Mouse (Mus musculus) intestine, embryonic 16.5 days (tissue): ENCODE data around the gene Myo10. TPM values are rescaled to one million over a fixed set of nuclear protein-coding genes. Genes with fewer than 3 reads are reported as not detected.
A peak's percentile ranks its signal among the peaks of the same experiment; 100 is the strongest.

ENCODE experiments used
- ATAC-seq: fragments of 200-750 bp; cut with Nextera tagmentation; 2 replicates; pipeline ENCODE4 v1.8.0; 2017; ENCODE audit warnings: moderate TSS enrichment, moderate library complexity
- H3K27ac ChIP-seq: fragments of 300-500 bp; sonication (generic); 2 replicates; pipeline ENCODE4 v1.5.1; 2014; ENCODE audit warnings: mild to moderate bottlenecking, low read length
- H3K27me3 ChIP-seq: fragments of 300-500 bp; sonication (generic); replicated peaks from 2 replicates; pipeline ENCODE4 v1.6.1; 2014; ENCODE audit warnings: low read length, control low read depth, mixed read lengths; ENCODE audit not compliant: control insufficient read depth, insufficient read depth
- H3K36me3 ChIP-seq: fragments of 300-500 bp; sonication (generic); 2 replicates; pipeline ENCODE4 v1.6.1; 2014; ENCODE audit warnings: low read length, control low read depth; ENCODE audit not compliant: control insufficient read depth, insufficient read depth
- H3K4me1 ChIP-seq: fragments of 300-500 bp; sonication (generic); 2 replicates; pipeline ENCODE4 v1.6.1; 2014; ENCODE audit warnings: low read length, control low read depth, mixed read lengths; ENCODE audit not compliant: control insufficient read depth, insufficient read depth
- H3K4me2 ChIP-seq: fragments of 300-500 bp; sonication (generic); 2 replicates; pipeline ENCODE4 v1.6.1; 2014; ENCODE audit warnings: low read depth, low read length, control low read depth
- H3K4me3 ChIP-seq: fragments of 300-500 bp; sonication (generic); 2 replicates; pipeline ENCODE4 v1.5.1; 2014; ENCODE audit warnings: mild to moderate bottlenecking, low read length
- H3K9ac ChIP-seq: fragments of 300-500 bp; sonication (generic); 2 replicates; pipeline ENCODE4 v1.6.1; 2014; ENCODE audit warnings: low read depth, low read length
- H3K9me3 ChIP-seq: fragments of 300-500 bp; sonication (generic); 2 replicates; pipeline ENCODE4 v1.6.1; 2016; ENCODE audit warnings: low read length, control low read depth; ENCODE audit not compliant: control insufficient read depth
- WGBS: fragments of 180-500 bp; shearing (Covaris S2); extraction: QIAGEN DNeasy Blood & Tissue Kit; methylation state at CpG from one replicate; pipeline ENCODE4 v1.1.7; 2014; 5-methylcytosine and 5-hydroxymethylcytosine counted together
- polyA plus RNA-seq: library from polyadenylated mRNA; unstranded; fragments of >200 nt; fragmentation: Nextera tagmentation; extraction: Ambion mirVana; gene quantifications from 2 replicates; pipeline ENCODE4 v1.2.1, GENCODE M21; 2015

Gene Myo10
- polyA plus RNA-seq, 1 experiment from 2014 or later = 17.7 TPM

DNA sequence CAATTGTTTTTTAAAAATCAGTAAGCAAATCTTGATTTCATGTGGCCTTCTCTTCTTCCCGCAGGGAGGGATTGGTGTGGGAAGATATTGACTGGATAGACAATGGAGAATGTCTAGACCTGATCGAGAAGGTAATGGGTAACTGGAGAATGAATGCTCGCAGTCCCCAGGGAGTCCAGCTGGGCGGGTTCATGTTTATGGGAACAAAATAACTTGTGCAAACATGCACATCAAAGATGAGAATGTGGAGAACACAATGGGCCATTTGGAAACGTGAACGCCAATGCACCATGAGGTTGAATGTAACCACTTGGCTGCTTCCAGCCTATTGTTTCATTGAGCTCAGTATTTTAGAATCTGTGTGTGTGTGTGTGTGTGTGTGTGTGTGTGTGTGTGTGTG is 114.2 kb downstream of the Myo10 start:
- peaks cover 17% of the 10 kb centered on the region; the same call in 1 of the 2 replicates for H3K36me3 ChIP-seq
- H3K9ac ChIP-seq = no peak overlapping the region
- H3K4me3 ChIP-seq = no peak overlapping the region
- H3K4me2 ChIP-seq = no peak overlapping the region
- no peak overlapping the region for H3K27ac ChIP-seq
- 83% methylated on average over 6 of the region's 6 CpGs for WGBS
- no peaks in the 10 kb centered on the region for H3K4me1 ChIP-seq
- H3K9me3 ChIP-seq = no peaks in the 10 kb centered on the region
- H3K27me3 ChIP-seq = no peaks in the 10 kb centered on the region
- no peak for ATAC-seq

DNA sequence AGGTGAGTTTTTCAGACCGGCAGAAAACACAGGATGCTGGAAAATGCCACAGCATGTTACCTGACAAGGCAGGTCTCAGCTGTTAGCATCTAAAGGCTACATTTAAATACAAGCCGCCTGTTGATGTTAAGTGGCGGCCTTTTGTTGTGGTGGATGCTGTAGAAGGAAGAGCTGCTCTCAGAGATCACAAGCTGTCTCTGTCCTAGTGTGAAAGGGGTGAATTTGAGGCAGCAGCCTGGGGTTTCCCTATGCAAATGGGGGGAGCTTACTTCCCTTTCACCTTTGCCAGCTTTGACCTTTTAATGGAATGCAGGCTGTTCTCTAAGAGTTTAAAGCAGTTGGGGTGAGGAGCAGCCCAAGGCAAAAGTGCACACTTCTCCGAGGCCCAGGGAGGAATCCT is 117.9 kb downstream of the Myo10 start:
- 62% methylated on average over 4 of the region's 4 CpGs for WGBS
- peaks cover 14% of the 10 kb centered on the region; the same call in 1 of the 2 replicates for H3K36me3 ChIP-seq

DNA sequence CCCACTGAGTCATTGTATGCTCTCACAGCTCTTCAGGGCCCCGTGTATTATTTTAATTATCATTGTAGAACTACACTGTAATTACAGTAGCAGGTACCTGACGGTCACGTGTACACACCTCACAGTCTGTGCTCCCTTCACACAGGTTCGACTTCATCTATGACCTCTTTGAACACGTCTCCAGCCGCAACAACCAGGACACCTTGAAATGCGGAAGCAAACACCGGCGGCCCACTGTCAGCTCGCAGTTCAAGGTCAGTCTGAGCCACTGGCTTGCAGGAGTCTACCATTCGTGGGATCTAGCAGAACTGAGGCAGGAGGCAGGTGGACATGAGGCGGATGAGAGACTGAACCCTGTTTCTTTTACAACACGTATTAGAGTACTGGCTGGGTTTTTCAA is 119.9 kb downstream of the Myo10 start:
- no peak overlapping the region for H3K4me3 ChIP-seq
- no peak for ATAC-seq
- H3K4me1 ChIP-seq = no peaks in the 10 kb centered on the region
- no peak overlapping the region for H3K27ac ChIP-seq
- H3K9me3 ChIP-seq = no peaks in the 10 kb centered on the region
- no peaks in the 10 kb centered on the region for H3K27me3 ChIP-seq
- H3K4me2 ChIP-seq = no peak overlapping the region
- 88% methylated on average over 13 of the region's 13 CpGs for WGBS
- H3K36me3 ChIP-seq = peaks cover 8% of the 10 kb centered on the region; the same call in 1 of the 2 replicates
- H3K9ac ChIP-seq = no peak overlapping the region

More for the DNA sequence above, 117.9 kb downstream of the Myo10 start:
- ATAC-seq = no peak
- H3K27me3 ChIP-seq = no peaks in the 10 kb centered on the region
- no peak overlapping the region for H3K4me3 ChIP-seq
- H3K4me1 ChIP-seq = no peaks in the 10 kb centered on the region
- no peak overlapping the region for H3K9ac ChIP-seq
- H3K4me2 ChIP-seq = no peak overlapping the region
- H3K9me3 ChIP-seq = no peaks in the 10 kb centered on the region
- H3K27ac ChIP-seq = no peak overlapping the region

DNA sequence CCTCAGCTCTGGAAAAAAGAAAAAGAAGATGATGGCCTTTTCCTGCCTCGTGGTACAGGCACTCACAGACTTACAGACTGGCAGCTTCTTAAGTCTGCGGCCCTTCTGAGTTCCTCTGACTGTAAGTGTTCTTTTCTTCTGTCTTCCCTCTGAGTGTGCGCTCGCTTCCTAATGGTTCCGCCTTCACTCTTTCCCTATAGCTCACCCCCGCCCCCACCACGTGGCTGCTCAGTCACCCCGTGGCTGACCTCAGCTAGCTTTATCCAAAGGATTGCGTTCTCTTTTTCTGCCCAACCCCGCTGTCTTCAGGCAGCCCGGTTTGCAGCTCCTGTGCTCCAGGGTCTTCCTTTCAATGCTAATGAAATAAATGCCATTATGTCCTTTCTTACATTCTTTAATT is 129.2 kb downstream of the Myo10 start:
- no peak for ATAC-seq
- H3K9me3 ChIP-seq = no peaks in the 10 kb centered on the region

DNA sequence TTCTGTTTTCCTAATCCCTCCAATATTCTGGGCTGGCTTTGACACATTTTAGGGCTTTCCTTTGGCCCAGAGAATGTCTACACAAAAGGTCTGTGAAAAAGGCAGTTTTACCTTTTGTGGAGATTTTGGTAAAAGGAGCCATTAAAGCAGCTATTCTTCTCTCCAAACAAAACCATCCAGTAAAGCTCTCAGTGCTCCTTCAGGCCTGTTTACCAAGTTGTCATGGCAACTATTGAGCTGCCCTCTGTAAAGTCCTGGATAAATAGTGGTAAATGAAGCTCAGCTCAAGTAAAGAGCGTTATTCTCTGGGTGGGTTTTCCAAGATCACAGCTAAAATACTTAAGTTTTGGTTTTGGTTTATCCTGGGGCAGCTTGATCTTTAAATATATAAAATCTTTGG is 130.3 kb downstream of the Myo10 start:
- Histone ChIP-seq H3K9ac (no peak overlapping the region), H3K4me2 (no peak overlapping the region), H3K36me3 (0 out of 2 replicates have a peak, but pooled peaks cover 3% of the 10 kb centered on the region), H3K9me3 (no peaks in the 10 kb centered on the region), H3K4me1 (no peaks in the 10 kb centered on the region), H3K27ac (no peak overlapping the region), H3K27me3 (no peaks in the 10 kb centered on the region), H3K4me3 (no peak overlapping the region)
- 54% methylated on average over 1 of the region's 1 CpGs for WGBS
- no peak for ATAC-seq

More for the DNA sequence above, 129.2 kb downstream of the Myo10 start:
- H3K4me3 ChIP-seq = no peak overlapping the region
- no peak overlapping the region for H3K27ac ChIP-seq
- no peak overlapping the region for H3K4me2 ChIP-seq
- 62% methylated on average over 11 of the region's 11 CpGs for WGBS
- no peak overlapping the region for H3K9ac ChIP-seq
- no peaks in the 10 kb centered on the region for H3K27me3 ChIP-seq
- no peaks in the 10 kb centered on the region for H3K4me1 ChIP-seq
- H3K36me3 ChIP-seq = 0 out of 2 replicates have a peak, but pooled peaks cover 3% of the 10 kb centered on the region

DNA sequence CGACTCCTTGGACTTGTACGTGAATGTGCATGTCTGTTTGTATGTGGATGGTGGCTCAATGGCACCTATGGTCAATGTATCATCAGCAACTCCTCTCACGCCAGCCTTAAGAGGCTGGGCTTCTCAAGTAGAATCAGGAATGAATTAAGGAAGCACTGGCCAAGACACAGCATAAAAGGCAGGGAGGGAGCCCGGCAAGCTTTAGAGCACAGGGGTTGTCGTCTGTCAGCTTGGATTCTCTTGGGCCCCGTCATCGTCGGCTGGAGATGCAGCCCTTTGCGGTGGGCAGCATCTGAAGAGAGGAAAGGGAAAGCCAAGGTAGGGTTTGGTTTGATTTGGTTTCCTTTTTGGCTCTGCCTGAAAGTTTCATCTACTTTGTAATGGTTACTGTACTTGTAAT is 130.7 kb downstream of the Myo10 start:
- Histone ChIP-seq H3K4me2 (no peak overlapping the region), H3K4me3 (no peak overlapping the region), H3K4me1 (peaks cover 2% of the 10 kb centered on the region), H3K27me3 (no peaks in the 10 kb centered on the region), H3K36me3 (0 out of 2 replicates have a peak, but pooled peaks cover 3% of the 10 kb centered on the region), H3K9ac (no peak overlapping the region), H3K27ac (no peak overlapping the region), H3K9me3 (no peaks in the 10 kb centered on the region)
- ATAC-seq = no peak
- WGBS = 52% methylated on average over 9 of the region's 9 CpGs

DNA sequence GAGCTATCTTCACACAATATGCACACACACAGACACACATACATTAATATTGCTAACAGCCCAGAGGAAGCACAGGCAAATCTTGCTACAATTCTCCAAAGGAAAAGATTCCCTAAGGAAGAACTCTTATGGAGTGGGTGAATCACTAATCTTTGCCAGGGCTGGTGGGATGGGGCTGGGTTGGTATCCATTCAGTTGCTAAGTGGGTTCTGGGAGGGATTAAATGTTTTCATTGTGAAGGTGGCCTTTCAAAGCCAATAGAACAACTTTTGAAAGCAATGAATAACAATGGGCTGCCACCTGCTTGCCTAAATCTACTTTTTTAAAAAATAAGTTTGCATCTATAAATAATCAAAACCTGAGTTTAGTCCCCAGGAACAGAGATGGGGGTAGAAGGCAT is 131.6 kb downstream of the Myo10 start:
- no peak overlapping the region for H3K27ac ChIP-seq
- H3K27me3 ChIP-seq = no peaks in the 10 kb centered on the region
- H3K4me3 ChIP-seq = no peak overlapping the region
- H3K9ac ChIP-seq = no peak overlapping the region
- H3K4me2 ChIP-seq = no peak overlapping the region
- no peaks in the 10 kb centered on the region for H3K36me3 ChIP-seq
- ATAC-seq = no peak
- H3K4me1 ChIP-seq = peaks cover 6% of the 10 kb centered on the region
- H3K9me3 ChIP-seq = no peaks in the 10 kb centered on the region

DNA sequence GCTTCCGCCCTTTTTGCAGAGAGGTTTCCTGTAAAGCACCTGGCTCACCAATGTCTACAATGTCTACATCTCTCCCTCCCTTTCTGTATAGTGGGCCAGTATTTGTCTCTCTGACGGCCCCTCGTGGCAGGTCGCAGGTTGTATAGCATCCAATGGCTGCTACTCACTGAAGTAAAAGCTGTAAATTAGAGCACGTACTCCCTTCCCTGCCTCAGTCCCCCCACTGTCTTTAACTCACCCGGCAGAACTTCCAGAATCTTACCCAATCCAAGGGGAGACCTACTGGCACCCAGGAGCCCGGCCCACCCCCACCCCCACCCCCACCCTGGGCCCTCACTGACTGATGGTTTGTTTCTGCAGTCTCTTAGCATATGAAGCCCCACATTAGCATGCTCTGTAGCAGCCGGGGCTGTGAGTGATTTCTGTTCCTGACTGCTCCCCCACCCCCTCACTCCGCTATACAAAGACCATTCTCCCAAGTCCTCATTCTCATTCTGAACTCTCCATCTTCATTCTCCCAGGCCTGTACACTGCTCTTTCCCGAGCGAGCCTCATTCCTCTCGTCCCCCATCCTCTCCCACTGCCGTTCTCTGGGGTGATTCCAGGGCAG is 132.1 kb downstream of the Myo10 start:
- ATAC-seq = no peak
- Histone ChIP-seq H3K27me3 (no peaks in the 10 kb centered on the region), H3K9ac (no peak overlapping the region), H3K4me2 (no peak overlapping the region), H3K4me1 (peaks cover 6% of the 10 kb centered on the region), H3K9me3 (no peaks in the 10 kb centered on the region), H3K4me3 (no peak overlapping the region), H3K27ac (no peak overlapping the region), H3K36me3 (no peaks in the 10 kb centered on the region)
- 44% methylated on average over 13 of the region's 13 CpGs for WGBS

DNA sequence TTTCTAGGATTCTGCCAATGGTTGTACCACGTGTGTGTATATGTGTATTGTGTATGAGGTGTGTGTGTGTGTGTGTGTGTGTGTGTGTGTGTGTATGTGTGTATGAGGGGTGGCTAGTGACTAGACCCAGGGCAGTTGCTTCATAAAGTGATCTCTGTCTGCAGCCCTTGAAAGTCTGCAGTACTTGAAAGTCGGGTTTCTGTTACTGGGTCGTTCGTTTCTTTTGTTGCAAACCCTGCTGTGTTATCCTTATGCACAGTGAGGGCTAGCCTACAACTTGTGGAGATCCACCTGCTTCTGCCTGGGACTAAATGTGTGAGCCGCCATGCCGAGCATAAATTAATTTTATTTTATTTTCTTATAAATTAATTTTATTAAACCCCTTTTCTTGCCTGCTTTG is 133.2 kb downstream of the Myo10 start:
- 64% methylated on average over 6 of the region's 6 CpGs for WGBS
- H3K4me3 ChIP-seq = no peak overlapping the region
- ATAC-seq = no peak
- no peaks in the 10 kb centered on the region for H3K27me3 ChIP-seq
- H3K9me3 ChIP-seq = no peaks in the 10 kb centered on the region
- H3K4me1 ChIP-seq = peaks cover 14% of the 10 kb centered on the region
- no peak overlapping the region for H3K9ac ChIP-seq
- H3K27ac ChIP-seq = no peak overlapping the region
- no peaks in the 10 kb centered on the region for H3K36me3 ChIP-seq
- H3K4me2 ChIP-seq = no peak overlapping the region

DNA sequence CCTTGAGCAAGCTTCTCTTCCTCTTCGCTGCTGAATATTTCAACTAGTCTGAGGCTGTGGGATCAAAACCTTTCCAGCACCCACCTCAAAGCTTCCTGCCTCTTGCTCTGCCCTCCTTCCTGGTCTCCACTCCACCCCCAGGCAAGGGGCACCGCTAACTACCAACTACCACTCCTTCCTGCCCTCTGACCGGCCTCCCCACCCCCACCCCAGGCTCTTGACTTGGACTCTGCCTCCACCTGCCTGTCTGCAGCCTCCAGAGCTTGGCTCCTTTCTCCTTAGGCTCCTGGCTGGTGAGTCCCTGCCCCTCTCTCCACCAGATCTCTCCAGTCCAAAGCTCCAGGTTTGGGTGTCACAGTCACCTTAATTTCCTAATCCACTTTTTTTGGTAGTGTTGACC is 133.7 kb downstream of the Myo10 start:
- H3K9me3 ChIP-seq = no peaks in the 10 kb centered on the region
- H3K27ac ChIP-seq = no peak overlapping the region
- H3K9ac ChIP-seq = no peak overlapping the region
- WGBS = 45% methylated on average over 3 of the region's 3 CpGs
- no peaks in the 10 kb centered on the region for H3K36me3 ChIP-seq
- no peak overlapping the region for H3K4me2 ChIP-seq
- H3K4me3 ChIP-seq = no peak overlapping the region
- peak; percentile 67 for ATAC-seq
- H3K4me1 ChIP-seq = peaks cover 16% of the 10 kb centered on the region
- no peaks in the 10 kb centered on the region for H3K27me3 ChIP-seq
